9 mouse cellular contexts compared by ENCODE assay signal in genomic region chr6:13676196-13676595, GRCm38 (mm10). TPM values are rescaled to one million over a fixed set of nuclear protein-coding genes. Genes with fewer than 3 reads are reported as not detected.
A peak's percentile ranks its signal among the peaks of the same experiment; 100 is the strongest.
DNase-seq lines count a peak whose midpoint lies in the region; ATAC-seq lines count a peak whose summit lies in the region.
"Had no signal": no experiment of that assay in that cellular context is flagged by ENCODE, and none has a peak within 500 bp of the region (broad histone marks: within the 10 kb centered on the region; RNA-seq: fewer than 3 reads in every experiment).

No protein-coding gene starts in this region.

- peak overlapping the region; percentile 74 for H3K4me2 ChIP-seq in heart, embryonic 11.5 days
- no peak overlapping the region for H3K4me2 ChIP-seq in heart, embryonic 12.5 days
- peak overlapping the region; percentile 81; the same call in 1 of the 2 replicates for H3K4me2 ChIP-seq in forebrain, embryonic 11.5 days (ENCODE audit: low read depth, low read length, severe bottlenecking)
- peak overlapping the region; percentile 69 for H3K4me2 ChIP-seq in limb, embryonic 15.5 days

- DNase-seq in 416B (ENCODE audit: low read depth) = peak; percentile 31
- DNase-seq in forebrain, embryonic 11.5 days (ENCODE audit: low spot score) = no peak
- no peak for DNase-seq in ovary, postnatal 36 days (ENCODE audit: low spot score)
- no peak for DNase-seq in frontal cortex, postnatal 10 days (ENCODE audit: low spot score in 2 of 2)
- DNase-seq: gastrocnemius, postnatal 10 days had no signal

- no peaks in the 10 kb centered on the region for H3K36me3 ChIP-seq in heart, embryonic 11.5 days (ENCODE audit: control insufficient read depth, insufficient read depth, low read length)
- H3K36me3 ChIP-seq in heart, embryonic 12.5 days = peaks cover 3% of the 10 kb centered on the region; the same call in 1 of the 2 replicates
- H3K36me3 ChIP-seq in forebrain, embryonic 11.5 days (ENCODE audit: control insufficient read depth, insufficient read depth, low read length) = no peaks in the 10 kb centered on the region
- no peaks in the 10 kb centered on the region for H3K36me3 ChIP-seq in limb, embryonic 15.5 days

- no peak overlapping the region for H3K27ac ChIP-seq in heart, embryonic 11.5 days (ENCODE audit: low read depth, low read length)
- no peak overlapping the region for H3K27ac ChIP-seq in heart, embryonic 12.5 days (ENCODE audit: poor library complexity, severe bottlenecking)
- no peak overlapping the region for H3K27ac ChIP-seq in forebrain, embryonic 11.5 days (ENCODE audit: low read depth, low read length)
- H3K27ac ChIP-seq in limb, embryonic 15.5 days = no peak overlapping the region

- no peaks in the 10 kb centered on the region for H3K27me3 ChIP-seq in heart, embryonic 11.5 days (ENCODE audit: control insufficient read depth, insufficient read depth, low read length)
- no peaks in the 10 kb centered on the region for H3K27me3 ChIP-seq in heart, embryonic 12.5 days (replicated peaks)
- no peaks in the 10 kb centered on the region for H3K27me3 ChIP-seq in forebrain, embryonic 11.5 days (ENCODE audit: control insufficient read depth, insufficient read depth, low read length)
- H3K27me3 ChIP-seq in limb, embryonic 15.5 days = no peaks in the 10 kb centered on the region

- no peak for ATAC-seq in heart, embryonic 11.5 days (replicated peaks; ENCODE audit: insufficient number of reproducible peaks, low FRiP score, low TSS enrichment)
- no peak for ATAC-seq in heart, embryonic 12.5 days (ENCODE audit: insufficient number of reproducible peaks, low FRiP score)
- ATAC-seq in forebrain, embryonic 11.5 days (replicated peaks; ENCODE audit: low FRiP score) = no peak
- ATAC-seq in limb, embryonic 15.5 days (ENCODE audit: insufficient number of reproducible peaks, low FRiP score, low TSS enrichment, low read depth) = no peak
- ATAC-seq in erythroblast, adult 5-6 weeks (replicated peaks; ENCODE audit: low FRiP score, poor library complexity, severe bottlenecking) = no peak

- no peaks in the 10 kb centered on the region for H3K9me3 ChIP-seq in heart, embryonic 11.5 days (replicated peaks; ENCODE audit: control insufficient read depth, low read length)
- H3K9me3 ChIP-seq in heart, embryonic 12.5 days (replicated peaks) = no peaks in the 10 kb centered on the region
- no peaks in the 10 kb centered on the region for H3K9me3 ChIP-seq in forebrain, embryonic 11.5 days (ENCODE audit: control insufficient read depth, low read length)
- no peaks in the 10 kb centered on the region for H3K9me3 ChIP-seq in limb, embryonic 15.5 days

- no peak overlapping the region for H3K9ac ChIP-seq in heart, embryonic 11.5 days (ENCODE audit: low read depth, low read length)
- no peak overlapping the region for H3K9ac ChIP-seq in heart, embryonic 12.5 days
- H3K9ac ChIP-seq in forebrain, embryonic 11.5 days (ENCODE audit: low read length) = no peak overlapping the region
- H3K9ac ChIP-seq in limb, embryonic 15.5 days = no peak overlapping the region

- H3K4me3 ChIP-seq in heart, embryonic 11.5 days (ENCODE audit: low read depth, low read length) = peak overlapping the region; percentile 91
- no peak overlapping the region for H3K4me3 ChIP-seq in heart, embryonic 12.5 days
- peak overlapping the region; percentile 79; the same call in 1 of the 2 replicates for H3K4me3 ChIP-seq in forebrain, embryonic 11.5 days (ENCODE audit: low read depth, low read length)
- peak overlapping the region; percentile 97 for H3K4me3 ChIP-seq in limb, embryonic 15.5 days

- no peaks in the 10 kb centered on the region for H3K4me1 ChIP-seq in heart, embryonic 11.5 days (ENCODE audit: control insufficient read depth, insufficient read depth, low read length)
- 0 out of 2 replicates have a peak, but pooled peaks cover 2% of the 10 kb centered on the region for H3K4me1 ChIP-seq in heart, embryonic 12.5 days (replicated peaks)
- H3K4me1 ChIP-seq in forebrain, embryonic 11.5 days (replicated peaks; ENCODE audit: control insufficient read depth, insufficient read depth, low read length) = no peaks in the 10 kb centered on the region
- no peaks in the 10 kb centered on the region; the same call in 1 of the 2 replicates for H3K4me1 ChIP-seq in limb, embryonic 15.5 days

RNA-seq across cellular contexts. Expression of gene Bmt2, which starts 1.6 kb away (rescaled TPM):
- polyA plus RNA-seq in heart, embryonic 11.5 days (2014; fragmentation: Nextera tagmentation; extraction: Ambion mirVana) = 23.7 and 27.7 TPM in 2 replicates
- polyA plus RNA-seq in heart, embryonic 12.5 days (2016; fragmentation: Nextera tagmentation; extraction: Ambion mirVana) = 26.7 and 27.5 TPM in 2 replicates
- polyA plus RNA-seq in forebrain, embryonic 11.5 days (2014; fragmentation: Nextera tagmentation; extraction: Ambion mirVana) = 24.4 and 29.1 TPM in 2 replicates
- 14.5 and 17.1 TPM in 2 replicates for polyA plus RNA-seq in limb, embryonic 15.5 days (2015; fragmentation: Nextera tagmentation; extraction: Ambion mirVana)
- 2.3 and 6.5 TPM in 2 replicates for total RNA-seq in erythroblast, adult 5-6 weeks (2015; ENCODE audit: low replicate concordance)
- 4.0 and 6.0 TPM in 2 replicates for total RNA-seq in erythroblast, adult 5-6 weeks (2017; ENCODE audit: low replicate concordance)
